ENCODE assay signal across 30 mouse cellular contexts in the genomic region with DNA sequence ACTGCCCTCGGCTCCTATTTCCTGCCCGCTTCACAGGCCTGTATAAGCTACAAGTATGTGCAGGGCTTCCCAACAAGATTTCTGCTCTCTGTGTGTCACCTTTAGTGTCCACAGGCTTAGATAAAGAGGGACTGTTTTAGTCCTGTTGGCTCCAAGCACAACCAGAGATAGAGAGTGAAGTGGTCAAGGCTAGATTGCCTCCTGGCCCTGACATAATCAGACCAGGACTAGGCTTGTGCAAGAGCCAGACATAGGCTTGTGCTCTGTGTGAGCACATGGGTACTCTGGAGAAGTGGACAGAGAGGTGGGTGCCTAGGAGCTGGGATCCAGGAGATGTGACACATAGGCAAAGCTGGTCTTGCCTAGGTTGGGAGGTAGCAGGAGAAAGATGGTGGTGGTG.
DNase-seq lines count a peak whose midpoint lies in the region; ATAC-seq and TF ChIP-seq lines count a peak whose summit lies in the region.
"Had no signal": no experiment of that assay in that cellular context is flagged by ENCODE, and none has a peak within 500 bp of the region (broad histone marks: within the 10 kb centered on the region; RNA-seq: fewer than 3 reads in every experiment).

No protein-coding gene starts in this region.

- intact Hi-C loops in gastrocnemius, adult 2 months (cut with DNase I) = no loop called here

- no peak overlapping the region for H3K9ac ChIP-seq in heart, embryonic 16.5 days (ENCODE audit: low read length)
- H3K9ac ChIP-seq: embryonic facial prominence, embryonic 13.5 days; forebrain, embryonic 15.5 days; limb, embryonic 15.5 days; liver, embryonic 14.5 days; midbrain, embryonic 15.5 days had no signal

- no peak for ATAC-seq in heart, embryonic 16.5 days (replicated peaks; ENCODE audit: extremely low read depth, insufficient read depth, low FRiP score)
- ATAC-seq: forebrain, embryonic 15.5 days; hindbrain, embryonic 16.5 days; midbrain, embryonic 15.5 days; Patski had no signal

- no peaks in the 10 kb centered on the region for H3K27me3 ChIP-seq in heart, embryonic 16.5 days (ENCODE audit: control insufficient read depth, insufficient read depth, low read length)
- H3K27me3 ChIP-seq: embryonic facial prominence, embryonic 13.5 days; forebrain, embryonic 15.5 days; limb, embryonic 15.5 days; midbrain, embryonic 15.5 days; Patski had no signal

- no peak overlapping the region for H3K4me3 ChIP-seq in gastrocnemius, adult 2 months
- H3K4me3 ChIP-seq in heart, embryonic 16.5 days (ENCODE audit: low read length) = no peak overlapping the region
- H3K4me3 ChIP-seq: embryonic facial prominence, embryonic 13.5 days; forebrain, embryonic 10.5 days; forebrain, embryonic 15.5 days; layer of hippocampus, adult 2 months; limb, embryonic 15.5 days; midbrain, embryonic 10.5 days; midbrain, embryonic 15.5 days had no signal

- no peak for DNase-seq in gastrocnemius, adult 2 months
- no peak for DNase-seq in gastrocnemius, postnatal 25 days
- peak; percentile 56 to 60 for DNase-seq in heart, adult 9 months (ENCODE audit: low spot score in 2 of 2)
- DNase-seq in heart, postnatal 4 days = no peak
- peak; percentile 37 for DNase-seq in adrenal gland, postnatal 10 days
- no peak for DNase-seq in frontal cortex, postnatal 25 days (ENCODE audit: low spot score in 2 of 2)
- no peak for DNase-seq in left cerebral cortex, adult 11 months (ENCODE audit: low spot score)
- DNase-seq: cerebellum, adult 18-20 months; cerebellum, postnatal 10 days; gastrocnemius, postnatal 10 days; kidney, adult 2 months; kidney, postnatal 36 days; left cerebral cortex, postnatal 4 days; lung, adult 2 months; lung, postnatal 10 days; right cerebral cortex, postnatal 4 days; thymus, adult 18-20 months; thymus, postnatal 4 days had no signal

- H3K27ac ChIP-seq in gastrocnemius, adult 2 months = peak overlapping the region; percentile 90
- peak overlapping the region; percentile 31 for H3K27ac ChIP-seq in heart, embryonic 16.5 days (ENCODE audit: low read length)
- H3K27ac ChIP-seq: embryonic facial prominence, embryonic 13.5 days; forebrain, embryonic 10.5 days; forebrain, embryonic 15.5 days; layer of hippocampus, adult 2 months; limb, embryonic 15.5 days; liver, embryonic 14.5 days; midbrain, embryonic 10.5 days; midbrain, embryonic 15.5 days; stomach, postnatal 0 days had no signal

- WGBS in heart, embryonic 16.5 days = 74% methylated on average over 2 of the region's 2 CpGs

- peaks cover 19% of the 10 kb centered on the region for H3K4me1 ChIP-seq in heart, embryonic 16.5 days (ENCODE audit: control insufficient read depth, insufficient read depth, low read length)
- H3K4me1 ChIP-seq: forebrain, embryonic 15.5 days; midbrain, embryonic 15.5 days had no signal

- H3K9me3 ChIP-seq in heart, embryonic 16.5 days (replicated peaks; ENCODE audit: control insufficient read depth, low read length) = no peaks in the 10 kb centered on the region
- H3K9me3 ChIP-seq: embryonic facial prominence, embryonic 13.5 days; forebrain, embryonic 10.5 days; forebrain, embryonic 15.5 days; limb, embryonic 15.5 days; midbrain, embryonic 10.5 days; midbrain, embryonic 15.5 days had no signal

- no peak for TF ChIP-seq CTCF in gastrocnemius, adult 2 months (IDR thresholded peaks at IDR 0.05)

- H3K36me3 ChIP-seq in heart, embryonic 16.5 days (ENCODE audit: control insufficient read depth, insufficient read depth) = peaks cover 12% of the 10 kb centered on the region
- H3K36me3 ChIP-seq: embryonic facial prominence, embryonic 13.5 days; forebrain, embryonic 10.5 days; forebrain, embryonic 15.5 days; limb, embryonic 15.5 days; midbrain, embryonic 10.5 days; midbrain, embryonic 15.5 days had no signal

- H3K4me2 ChIP-seq in heart, embryonic 16.5 days (ENCODE audit: low read depth, low read length) = no peak overlapping the region
- H3K4me2 ChIP-seq: embryonic facial prominence, embryonic 13.5 days; forebrain, embryonic 15.5 days; limb, embryonic 15.5 days; midbrain, embryonic 15.5 days had no signal

Comparison
In these comparisons a context has a peak if more than half of its experiments do, and no peak if none do; other contexts are left out.
1. DNase-seq: peak in heart, adult 9 months (2 of 2) and adrenal gland, postnatal 10 days (single experiment); none in gastrocnemius, adult 2 months (single experiment), gastrocnemius, postnatal 25 days (single experiment), heart, postnatal 4 days (single experiment), frontal cortex, postnatal 25 days (0 of 2) and left cerebral cortex, adult 11 months (single experiment).